ENCODE assay signal across 13 mouse cellular contexts in the genomic region with DNA sequence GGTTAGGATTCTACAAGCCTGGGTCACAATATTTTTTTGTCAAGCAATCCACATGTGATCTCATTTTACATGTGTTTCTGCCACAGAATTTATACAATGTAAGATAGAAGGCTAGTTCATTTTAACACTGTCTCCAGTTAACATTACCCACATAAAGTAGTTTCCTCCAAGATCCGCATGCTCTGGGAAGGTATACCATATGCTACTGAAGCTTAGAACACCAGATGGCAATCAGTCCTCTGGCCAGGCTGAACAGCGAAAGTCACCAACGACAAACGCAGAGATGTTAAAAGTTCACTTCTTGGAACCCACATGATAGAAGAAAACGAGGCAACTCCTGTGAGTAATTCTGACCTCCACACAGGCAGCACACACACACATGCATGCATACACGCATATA.
DNase-seq lines count a peak whose midpoint lies in the region; ATAC-seq lines count a peak whose summit lies in the region.
"Had no signal": no experiment of that assay in that cellular context is flagged by ENCODE, and none has a peak within 500 bp of the region (broad histone marks: within the 10 kb centered on the region; RNA-seq: fewer than 3 reads in every experiment).

No protein-coding gene starts in this region.

- intact Hi-C loops in heart, postnatal 36 days (cut with DNase I): no loop called here
- intact Hi-C loops in left cerebral cortex, postnatal 4 days (cut with DNase I): no loop called here

- peak overlapping the region; percentile 55; the same call in 1 of the 2 replicates for H3K4me2 ChIP-seq in heart, embryonic 16.5 days (ENCODE audit: low read depth, low read length)
- H3K4me2 ChIP-seq in neural tube, embryonic 13.5 days: peak overlapping the region; percentile 25
- H3K4me2 ChIP-seq: liver, embryonic 13.5 days had no signal

- H3K4me1 ChIP-seq in heart, embryonic 16.5 days (ENCODE audit: control insufficient read depth, insufficient read depth, low read length): peaks cover 16% of the 10 kb centered on the region
- H3K4me1 ChIP-seq in neural tube, embryonic 13.5 days (replicated peaks): peaks cover 20% of the 10 kb centered on the region
- H3K4me1 ChIP-seq: liver, embryonic 13.5 days had no signal

- H3K27me3 ChIP-seq in heart, embryonic 16.5 days (ENCODE audit: control insufficient read depth, insufficient read depth, low read length): no peaks in the 10 kb centered on the region
- H3K27me3 ChIP-seq in neural tube, embryonic 13.5 days: no peaks in the 10 kb centered on the region
- H3K27me3 ChIP-seq: CH12.LX; liver, embryonic 13.5 days; midbrain, embryonic 13.5 days had no signal

- 79% methylated on average over 6 of the region's 6 CpGs for WGBS in heart, embryonic 16.5 days
- 70% methylated on average over 6 of the region's 6 CpGs for WGBS in neural tube, embryonic 13.5 days

- H3K9ac ChIP-seq in heart, embryonic 16.5 days (ENCODE audit: low read length): peak overlapping the region; percentile 49; the same call in 1 of the 2 replicates
- H3K9ac ChIP-seq in neural tube, embryonic 13.5 days: no peak overlapping the region
- H3K9ac ChIP-seq: liver, embryonic 13.5 days had no signal

- no peak overlapping the region for H3K27ac ChIP-seq in heart, embryonic 16.5 days (ENCODE audit: low read length)
- H3K27ac ChIP-seq in neural tube, embryonic 13.5 days (replicated peaks): no peak overlapping the region
- H3K27ac ChIP-seq: heart, adult 2 months; liver, embryonic 13.5 days had no signal

- no peak overlapping the region for H3K4me3 ChIP-seq in heart, embryonic 16.5 days (ENCODE audit: low read length)
- no peak overlapping the region for H3K4me3 ChIP-seq in neural tube, embryonic 13.5 days
- H3K4me3 ChIP-seq: heart, adult 2 months; liver, embryonic 13.5 days; midbrain, embryonic 13.5 days had no signal

- H3K9me3 ChIP-seq in heart, embryonic 16.5 days (replicated peaks; ENCODE audit: control insufficient read depth, low read length): no peaks in the 10 kb centered on the region
- H3K9me3 ChIP-seq in neural tube, embryonic 13.5 days: no peaks in the 10 kb centered on the region
- H3K9me3 ChIP-seq: liver, embryonic 13.5 days; midbrain, embryonic 13.5 days had no signal

- H3K36me3 ChIP-seq in heart, embryonic 16.5 days (ENCODE audit: control insufficient read depth, insufficient read depth): no peaks in the 10 kb centered on the region
- no peaks in the 10 kb centered on the region for H3K36me3 ChIP-seq in neural tube, embryonic 13.5 days
- H3K36me3 ChIP-seq: liver, embryonic 13.5 days; midbrain, embryonic 13.5 days had no signal

- peak; percentile 52 for DNase-seq in cerebellum, adult 9-10 months
- DNase-seq in cerebellum, adult 11-12 months: no peak
- DNase-seq in heart, postnatal 36 days: no peak
- DNase-seq in neural tube, embryonic 10.5 days (ENCODE audit: extremely low spot score, low spot score): no peak
- no peak for DNase-seq in layer of hippocampus, adult 9-11 months
- DNase-seq in left cerebral cortex, postnatal 4 days: no peak
- DNase-seq: heart, adult 2 months; liver, embryonic 13.5 days; thymus, postnatal 4 days had no signal

- ATAC-seq in heart, embryonic 16.5 days (replicated peaks; ENCODE audit: extremely low read depth, insufficient read depth, low FRiP score): no peak
- ATAC-seq in neural tube, embryonic 13.5 days (ENCODE audit: low read depth): peak; percentile 32; the same call in 1 of the 2 replicates
